Mouse (Mus musculus): Measurements from ENCODE around the gene Lap3. TPM values are rescaled to one million over a fixed set of nuclear protein-coding genes. Genes with fewer than 3 reads are reported as not detected.
A peak's percentile ranks its signal among the peaks of the same experiment; 100 is the strongest.

The Lap3 gene
- polyA plus RNA-seq, 2 experiments = 24.3 to 38.8 TPM

GRCm38 (mm10) chr5:45525101-45525500 lies 31.9 kb downstream of the Lap3 start:
- Histone ChIP-seq H3K27ac (no peak overlapping the region), H3K4me1 (replicated peaks; ENCODE audit: control insufficient read depth in 2 of 2, insufficient read depth in 2 of 2, low read length in 1 of 2) (peaks cover 5 to 6% of the 10 kb centered on the region in 2 experiments), H3K27me3 (ENCODE audit: control insufficient read depth, insufficient read depth, low read length) (no peaks in the 10 kb centered on the region), H3K36me3 (replicated peaks; ENCODE audit: control insufficient read depth, insufficient read depth, low read depth) (peaks cover 24% of the 10 kb centered on the region), H3K9ac (replicated peaks) (no peak overlapping the region), H3K4me3 (ENCODE audit: insufficient read depth in 1 of 2, low read depth in 2 of 2, low read length in 2 of 2) (no peak overlapping the region), H3K9me3 (ENCODE audit: control insufficient read depth, low read length) (no peaks in the 10 kb centered on the region), H3K4me2 (ENCODE audit: low read depth) (no peak overlapping the region)
- ATAC-seq (ENCODE audit: insufficient read depth) (no peak), DNase-seq (ENCODE audit: low read depth in 3 of 3, low spot score in 3 of 3) (no peak)
- WGBS (ENCODE audit: insufficient replicate concordance) = 85% methylated on average over 10 of the region's 10 CpGs
- TF ChIP-seq CTCF (IDR thresholded peaks at IDR 0.05; ENCODE audit: low read depth) (no peak), EP300 (IDR thresholded peaks at IDR 0.05; ENCODE audit: low read depth) (no peak)

GRCm38 (mm10) chr5:45526338-45526737 lies 33.2 kb downstream of the Lap3 start:
- Histone ChIP-seq H3K9me3 (ENCODE audit: control insufficient read depth, low read length) (no peaks in the 10 kb centered on the region), H3K36me3 (replicated peaks; ENCODE audit: control insufficient read depth, insufficient read depth, low read depth) (peaks cover 24% of the 10 kb centered on the region), H3K4me3 (ENCODE audit: insufficient read depth in 1 of 2, low read depth in 2 of 2, low read length in 2 of 2) (no peak overlapping the region), H3K27me3 (ENCODE audit: control insufficient read depth, insufficient read depth, low read length) (no peaks in the 10 kb centered on the region), H3K27ac (no peak overlapping the region), H3K4me2 (ENCODE audit: low read depth) (no peak overlapping the region), H3K4me1 (replicated peaks; ENCODE audit: control insufficient read depth in 2 of 2, insufficient read depth in 2 of 2, low read length in 1 of 2) (peaks cover 4 to 5% of the 10 kb centered on the region in 2 experiments; a peak in 3 of 4 replicates), H3K9ac (replicated peaks) (no peak overlapping the region)
- ATAC-seq (ENCODE audit: insufficient read depth) (no peak), DNase-seq (ENCODE audit: low read depth in 3 of 3, low spot score in 3 of 3) (no peak)
- 75% methylated on average over 4 of the region's 4 CpGs for WGBS (ENCODE audit: insufficient replicate concordance)
- TF ChIP-seq EP300 (IDR thresholded peaks at IDR 0.05; ENCODE audit: low read depth) (no peak), CTCF (IDR thresholded peaks at IDR 0.05; ENCODE audit: low read depth) (no peak)

GRCm38 (mm10) chr5:45529696-45530095 lies 36.5 kb downstream of the Lap3 start:
- Histone ChIP-seq H3K4me1 (replicated peaks; ENCODE audit: control insufficient read depth in 2 of 2, insufficient read depth in 2 of 2, low read length in 1 of 2) (no peaks in the 10 kb centered on the region), H3K4me2 (ENCODE audit: low read depth) (no peak overlapping the region), H3K27me3 (ENCODE audit: control insufficient read depth, insufficient read depth, low read length) (no peaks in the 10 kb centered on the region), H3K9me3 (ENCODE audit: control insufficient read depth, low read length) (no peaks in the 10 kb centered on the region), H3K27ac (no peak overlapping the region), H3K9ac (replicated peaks) (no peak overlapping the region), H3K36me3 (replicated peaks; ENCODE audit: control insufficient read depth, insufficient read depth, low read depth) (peaks cover 24% of the 10 kb centered on the region), H3K4me3 (ENCODE audit: insufficient read depth in 1 of 2, low read depth in 2 of 2, low read length in 2 of 2) (no peak overlapping the region)
- TF ChIP-seq EP300 (IDR thresholded peaks at IDR 0.05; ENCODE audit: low read depth) (no peak), CTCF (IDR thresholded peaks at IDR 0.05; ENCODE audit: low read depth) (no peak)
- WGBS (ENCODE audit: insufficient replicate concordance) = 68% methylated on average over 3 of the region's 3 CpGs
- DNase-seq (ENCODE audit: low read depth in 3 of 3, low spot score in 3 of 3) = peak in 2 of 3 experiments; percentile 9 to 22
- ATAC-seq (ENCODE audit: insufficient read depth) = no peak

GRCm38 (mm10) chr5:45534319-45535098 lies 41.3 kb downstream of the Lap3 start:
- 5% methylated on average over 16 of the region's 17 CpGs for WGBS (ENCODE audit: insufficient replicate concordance)
- Histone ChIP-seq H3K27ac (no peak overlapping the region), H3K4me3 (ENCODE audit: insufficient read depth in 1 of 2, low read depth in 2 of 2, low read length in 2 of 2) (no peak overlapping the region)

GRCm38 (mm10) chr5:45535177-45535576 lies 42.0 kb downstream of the Lap3 start:
- Histone ChIP-seq H3K4me2 (ENCODE audit: low read depth) (no peak overlapping the region), H3K27me3 (ENCODE audit: control insufficient read depth, insufficient read depth, low read length) (no peaks in the 10 kb centered on the region), H3K4me3 (ENCODE audit: insufficient read depth in 1 of 2, low read depth in 2 of 2, low read length in 2 of 2) (no peak overlapping the region), H3K9ac (replicated peaks) (no peak overlapping the region), H3K27ac (no peak overlapping the region), H3K4me1 (replicated peaks; ENCODE audit: control insufficient read depth in 2 of 2, insufficient read depth in 2 of 2, low read length in 1 of 2) (no peaks in the 10 kb centered on the region), H3K36me3 (replicated peaks; ENCODE audit: control insufficient read depth, insufficient read depth, low read depth) (no peaks in the 10 kb centered on the region), H3K9me3 (ENCODE audit: control insufficient read depth, low read length) (no peaks in the 10 kb centered on the region)
- ATAC-seq (ENCODE audit: insufficient read depth) (no peak), DNase-seq (ENCODE audit: low read depth in 3 of 3, low spot score in 3 of 3) (no peak)
- 49% methylated on average over 4 of the region's 4 CpGs for WGBS (ENCODE audit: insufficient replicate concordance)
- TF ChIP-seq EP300 (IDR thresholded peaks at IDR 0.05; ENCODE audit: low read depth) (no peak), CTCF (IDR thresholded peaks at IDR 0.05; ENCODE audit: low read depth) (no peak)

More at GRCm38 (mm10) chr5:45534319-45535098, 41.3 kb downstream of the Lap3 start:
- ATAC-seq (ENCODE audit: insufficient read depth) (peak; percentile 77), DNase-seq (ENCODE audit: low read depth in 3 of 3, low spot score in 3 of 3) (peak; percentile 38 to 42 (median 42))
- Histone ChIP-seq H3K4me2 (ENCODE audit: low read depth) (peak overlapping the region; percentile 40), H3K9ac (replicated peaks) (no peak overlapping the region), H3K4me1 (replicated peaks; ENCODE audit: control insufficient read depth in 2 of 2, insufficient read depth in 2 of 2, low read length in 1 of 2) (no peaks in the 10 kb centered on the region), H3K36me3 (replicated peaks; ENCODE audit: control insufficient read depth, insufficient read depth, low read depth) (no peaks in the 10 kb centered on the region), H3K27me3 (ENCODE audit: control insufficient read depth, insufficient read depth, low read length) (no peaks in the 10 kb centered on the region), H3K9me3 (ENCODE audit: control insufficient read depth, low read length) (no peaks in the 10 kb centered on the region)
- TF ChIP-seq EP300 (IDR thresholded peaks at IDR 0.05; ENCODE audit: low read depth) (no peak), CTCF (IDR thresholded peaks at IDR 0.05; ENCODE audit: low read depth) (peak; percentile 73)

Measured in liver, embryonic 14.5 days (tissue).